Mouse (Mus musculus): ENCODE data around the gene Immp2l. TPM values are rescaled to one million over a fixed set of nuclear protein-coding genes. Genes with fewer than 3 reads are reported as not detected.

The Immp2l gene
- polyA plus RNA-seq, 1 experiment from 2014 or later: 6.3 TPM

DNA sequence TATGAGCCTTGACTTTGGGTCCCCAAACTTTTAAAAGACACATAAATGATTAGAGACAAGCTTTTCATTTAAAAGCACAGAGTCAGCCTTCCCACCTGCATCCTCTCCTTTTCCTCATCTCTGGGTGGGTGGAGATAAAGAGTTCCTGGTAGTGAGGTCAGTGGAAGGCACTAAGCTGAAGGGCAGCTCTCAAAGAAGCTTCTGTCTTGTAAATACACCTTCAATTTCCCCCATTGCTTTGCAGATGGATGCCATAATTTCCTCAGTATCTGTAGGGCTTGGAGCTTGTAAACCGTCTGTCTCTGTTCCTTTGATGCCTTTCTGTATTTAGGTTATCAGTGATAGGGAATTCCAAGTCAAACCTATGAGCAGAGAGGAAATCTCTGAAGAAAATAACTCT, 362.8 kb downstream of the Immp2l start:
- Histone ChIP-seq H3K27ac (ENCODE audit: low read depth, low read length) (no peak overlapping the region), H3K4me3 (ENCODE audit: low read depth, low read length) (no peak overlapping the region), H3K27me3 (replicated peaks; ENCODE audit: control insufficient read depth, insufficient read depth, low read length) (no peaks in the 10 kb centered on the region), H3K4me2 (ENCODE audit: low read length) (no peak overlapping the region), H3K9me3 (replicated peaks; ENCODE audit: control insufficient read depth, low read length) (no peaks in the 10 kb centered on the region), H3K36me3 (ENCODE audit: control insufficient read depth, insufficient read depth, low read length) (no peaks in the 10 kb centered on the region), H3K9ac (ENCODE audit: low read length) (no peak overlapping the region), H3K4me1 (ENCODE audit: control insufficient read depth, insufficient read depth, low read length) (no peaks in the 10 kb centered on the region)
- DNase-seq (ENCODE audit: low spot score) (no peak), ATAC-seq (no peak)
- WGBS: 91% methylated on average over 1 of the region's 1 CpGs

DNA sequence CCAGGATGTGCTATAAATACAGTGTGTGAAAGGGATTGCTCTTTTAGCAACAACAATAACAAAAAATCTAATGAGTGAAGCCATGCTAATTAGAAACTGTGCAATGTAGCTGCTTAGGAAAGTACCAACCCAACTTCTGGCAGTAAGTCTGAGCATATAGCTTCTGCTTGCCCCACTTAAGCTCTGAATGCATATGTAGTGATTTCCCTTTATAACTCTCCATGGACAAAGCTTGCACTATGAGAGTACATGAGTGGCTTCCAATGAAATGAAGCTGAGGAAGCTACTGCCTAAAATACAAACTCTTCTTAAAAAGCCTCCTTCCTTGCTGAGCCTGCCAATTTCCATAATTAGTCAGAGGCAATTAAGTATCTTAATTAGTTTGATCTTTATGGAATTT, 370.3 kb downstream of the Immp2l start:
- DNase-seq (ENCODE audit: low spot score) (peak; percentile 19), ATAC-seq (no peak)
- Histone ChIP-seq H3K4me3 (ENCODE audit: low read depth, low read length) (no peak overlapping the region), H3K27me3 (replicated peaks; ENCODE audit: control insufficient read depth, insufficient read depth, low read length) (no peaks in the 10 kb centered on the region), H3K4me1 (ENCODE audit: control insufficient read depth, insufficient read depth, low read length) (no peaks in the 10 kb centered on the region), H3K9me3 (replicated peaks; ENCODE audit: control insufficient read depth, low read length) (no peaks in the 10 kb centered on the region), H3K9ac (ENCODE audit: low read length) (no peak overlapping the region), H3K27ac (ENCODE audit: low read depth, low read length) (no peak overlapping the region), H3K36me3 (ENCODE audit: control insufficient read depth, insufficient read depth, low read length) (no peaks in the 10 kb centered on the region), H3K4me2 (ENCODE audit: low read length) (no peak overlapping the region)

GRCm38 (mm10) chr12:41401136-41401535, 377.2 kb downstream of the Immp2l start:
- no peak overlapping the region for H3K4me3 ChIP-seq (ENCODE audit: low read depth, low read length)
- H3K9ac ChIP-seq (ENCODE audit: low read length): no peak overlapping the region
- DNase-seq (ENCODE audit: low spot score): no peak
- no peaks in the 10 kb centered on the region for H3K4me1 ChIP-seq (ENCODE audit: control insufficient read depth, insufficient read depth, low read length)
- no peak overlapping the region for H3K4me2 ChIP-seq (ENCODE audit: low read length)
- no peak overlapping the region for H3K27ac ChIP-seq (ENCODE audit: low read depth, low read length)
- ATAC-seq: no peak
- no peaks in the 10 kb centered on the region for H3K36me3 ChIP-seq (ENCODE audit: control insufficient read depth, insufficient read depth, low read length)
- H3K27me3 ChIP-seq (replicated peaks; ENCODE audit: control insufficient read depth, insufficient read depth, low read length): no peaks in the 10 kb centered on the region
- no peaks in the 10 kb centered on the region for H3K9me3 ChIP-seq (replicated peaks; ENCODE audit: control insufficient read depth, low read length)
- WGBS: 96% methylated on average over 1 of the region's 1 CpGs

GRCm38 (mm10) chr12:41401923-41402322, 378.0 kb downstream of the Immp2l start:
- Histone ChIP-seq H3K9me3 (replicated peaks; ENCODE audit: control insufficient read depth, low read length) (no peaks in the 10 kb centered on the region), H3K27me3 (replicated peaks; ENCODE audit: control insufficient read depth, insufficient read depth, low read length) (no peaks in the 10 kb centered on the region), H3K36me3 (ENCODE audit: control insufficient read depth, insufficient read depth, low read length) (no peaks in the 10 kb centered on the region), H3K9ac (ENCODE audit: low read length) (no peak overlapping the region), H3K27ac (ENCODE audit: low read depth, low read length) (no peak overlapping the region), H3K4me3 (ENCODE audit: low read depth, low read length) (no peak overlapping the region), H3K4me2 (ENCODE audit: low read length) (no peak overlapping the region), H3K4me1 (ENCODE audit: control insufficient read depth, insufficient read depth, low read length) (no peaks in the 10 kb centered on the region)
- DNase-seq (ENCODE audit: low spot score) (no peak), ATAC-seq (no peak)
- WGBS: 66% methylated on average over 3 of the region's 3 CpGs

GRCm38 (mm10) chr12:41409431-41409830, 385.5 kb downstream of the Immp2l start:
- Histone ChIP-seq H3K9ac (ENCODE audit: low read length) (no peak overlapping the region), H3K4me3 (ENCODE audit: low read depth, low read length) (no peak overlapping the region), H3K4me1 (ENCODE audit: control insufficient read depth, insufficient read depth, low read length) (no peaks in the 10 kb centered on the region), H3K9me3 (replicated peaks; ENCODE audit: control insufficient read depth, low read length) (no peaks in the 10 kb centered on the region), H3K27ac (ENCODE audit: low read depth, low read length) (no peak overlapping the region), H3K27me3 (replicated peaks; ENCODE audit: control insufficient read depth, insufficient read depth, low read length) (no peaks in the 10 kb centered on the region), H3K36me3 (ENCODE audit: control insufficient read depth, insufficient read depth, low read length) (no peaks in the 10 kb centered on the region), H3K4me2 (ENCODE audit: low read length) (no peak overlapping the region)
- no peak for ATAC-seq
- 37% methylated on average over 3 of the region's 3 CpGs for WGBS
- DNase-seq (ENCODE audit: low spot score): no peak

GRCm38 (mm10) chr12:41416635-41417034, 392.7 kb downstream of the Immp2l start:
- no peak overlapping the region for H3K4me3 ChIP-seq (ENCODE audit: low read depth, low read length)
- H3K9ac ChIP-seq (ENCODE audit: low read length): no peak overlapping the region
- DNase-seq (ENCODE audit: low spot score): no peak
- H3K27ac ChIP-seq (ENCODE audit: low read depth, low read length): no peak overlapping the region
- H3K4me2 ChIP-seq (ENCODE audit: low read length): no peak overlapping the region
- no peaks in the 10 kb centered on the region for H3K27me3 ChIP-seq (replicated peaks; ENCODE audit: control insufficient read depth, insufficient read depth, low read length)
- H3K4me1 ChIP-seq (ENCODE audit: control insufficient read depth, insufficient read depth, low read length): no peaks in the 10 kb centered on the region
- ATAC-seq: no peak
- H3K36me3 ChIP-seq (ENCODE audit: control insufficient read depth, insufficient read depth, low read length): no peaks in the 10 kb centered on the region
- no peaks in the 10 kb centered on the region for H3K9me3 ChIP-seq (replicated peaks; ENCODE audit: control insufficient read depth, low read length)

DNA sequence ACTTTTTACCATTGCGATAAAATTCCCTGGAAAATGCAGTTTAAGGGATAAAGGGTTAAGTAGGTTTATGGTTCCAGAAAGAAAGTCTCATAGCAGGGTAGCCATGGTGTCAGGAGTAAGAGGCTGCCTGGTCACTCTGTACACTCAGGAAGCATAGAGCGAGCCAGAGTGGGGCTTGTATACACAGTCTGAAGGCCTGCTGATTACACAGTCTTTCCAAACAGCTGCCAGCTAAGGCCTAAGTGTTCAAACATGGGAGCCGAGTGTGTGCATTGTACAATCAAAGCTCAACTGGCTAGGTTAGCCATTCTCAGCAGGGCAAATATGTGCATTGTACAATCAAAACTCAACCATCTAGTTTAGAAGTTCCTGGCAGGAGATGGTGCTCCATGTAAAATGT, 393.2 kb downstream of the Immp2l start:
- DNase-seq (ENCODE audit: low spot score) (no peak), ATAC-seq (no peak)
- Histone ChIP-seq H3K4me2 (ENCODE audit: low read length) (no peak overlapping the region), H3K27ac (ENCODE audit: low read depth, low read length) (no peak overlapping the region), H3K9me3 (replicated peaks; ENCODE audit: control insufficient read depth, low read length) (no peaks in the 10 kb centered on the region), H3K36me3 (ENCODE audit: control insufficient read depth, insufficient read depth, low read length) (no peaks in the 10 kb centered on the region), H3K9ac (ENCODE audit: low read length) (no peak overlapping the region), H3K27me3 (replicated peaks; ENCODE audit: control insufficient read depth, insufficient read depth, low read length) (no peaks in the 10 kb centered on the region), H3K4me3 (ENCODE audit: low read depth, low read length) (no peak overlapping the region), H3K4me1 (ENCODE audit: control insufficient read depth, insufficient read depth, low read length) (no peaks in the 10 kb centered on the region)
- WGBS: 68% methylated on average over 3 of the region's 3 CpGs

DNA sequence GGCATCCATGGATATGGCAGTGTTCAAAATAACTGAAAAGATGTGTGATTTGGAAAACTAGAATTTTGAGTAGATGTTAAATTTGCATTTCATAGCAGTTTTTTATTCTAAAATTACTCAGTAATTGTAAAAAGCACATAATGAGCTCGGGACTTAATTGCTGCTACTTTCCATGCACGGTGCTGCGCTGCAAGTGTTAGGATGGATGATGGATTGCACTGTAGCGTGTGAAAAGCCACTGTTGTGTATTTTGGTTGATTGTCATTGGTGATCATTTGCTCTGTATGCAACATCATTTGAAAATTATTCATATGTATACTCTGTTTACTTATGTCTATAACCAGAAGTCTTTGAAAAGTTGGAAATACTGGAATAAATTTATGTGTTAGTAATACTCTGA, 394.1 kb downstream of the Immp2l start:
- H3K27ac ChIP-seq (ENCODE audit: low read depth, low read length): no peak overlapping the region
- no peak overlapping the region for H3K9ac ChIP-seq (ENCODE audit: low read length)
- H3K4me1 ChIP-seq (ENCODE audit: control insufficient read depth, insufficient read depth, low read length): no peaks in the 10 kb centered on the region
- H3K4me2 ChIP-seq (ENCODE audit: low read length): no peak overlapping the region
- no peaks in the 10 kb centered on the region for H3K9me3 ChIP-seq (replicated peaks; ENCODE audit: control insufficient read depth, low read length)
- H3K27me3 ChIP-seq (replicated peaks; ENCODE audit: control insufficient read depth, insufficient read depth, low read length): no peaks in the 10 kb centered on the region
- no peak overlapping the region for H3K4me3 ChIP-seq (ENCODE audit: low read depth, low read length)
- no peaks in the 10 kb centered on the region for H3K36me3 ChIP-seq (ENCODE audit: control insufficient read depth, insufficient read depth, low read length)
- ATAC-seq (0 out of 2 replicates have a peak, but pooled peaks have one; percentile 44), DNase-seq (ENCODE audit: low spot score) (no peak)
- 45% methylated on average over 4 of the region's 4 CpGs for WGBS

DNA sequence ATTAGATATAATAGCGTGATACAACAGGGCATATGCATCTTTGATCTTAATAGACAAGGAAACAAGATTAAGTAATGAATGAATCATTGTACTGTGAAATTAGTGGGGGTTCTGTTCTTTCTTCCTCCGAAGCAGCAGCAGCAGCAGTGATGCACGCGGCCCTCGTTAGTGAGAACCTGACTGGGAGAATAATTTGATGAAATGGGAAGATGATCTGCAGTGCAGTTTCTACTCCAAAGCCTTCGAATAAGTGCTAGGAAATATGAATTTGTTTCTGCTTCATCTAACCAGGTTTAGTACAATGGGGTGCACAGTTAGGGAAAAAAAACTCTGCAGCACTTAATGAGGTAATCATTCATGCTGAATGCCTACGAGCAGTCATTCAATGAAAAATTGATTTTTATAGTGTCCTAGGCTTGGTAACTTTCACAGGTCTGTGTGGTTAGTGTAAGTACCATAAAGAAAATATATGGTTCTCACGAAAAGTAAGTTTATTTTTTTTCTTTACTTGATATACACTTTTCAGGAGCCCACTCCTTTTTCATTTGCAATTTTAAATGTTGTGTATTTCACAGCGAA, 401.3 kb downstream of the Immp2l start:
- peak; percentile 36 for DNase-seq (ENCODE audit: low spot score)
- H3K4me2 ChIP-seq (ENCODE audit: low read length): no peak overlapping the region
- no peaks in the 10 kb centered on the region for H3K27me3 ChIP-seq (replicated peaks; ENCODE audit: control insufficient read depth, insufficient read depth, low read length)
- no peak overlapping the region for H3K4me3 ChIP-seq (ENCODE audit: low read depth, low read length)
- 22% methylated on average over 9 of the region's 9 CpGs for WGBS
- 0 out of 2 replicates have a peak, but pooled peaks cover 3% of the 10 kb centered on the region for H3K4me1 ChIP-seq (ENCODE audit: control insufficient read depth, insufficient read depth, low read length)
- H3K36me3 ChIP-seq (ENCODE audit: control insufficient read depth, insufficient read depth, low read length): no peaks in the 10 kb centered on the region
- no peaks in the 10 kb centered on the region for H3K9me3 ChIP-seq (replicated peaks; ENCODE audit: control insufficient read depth, low read length)
- H3K9ac ChIP-seq (ENCODE audit: low read length): no peak overlapping the region
- peak; percentile 55; the same call in 1 of the 2 replicates for ATAC-seq
- H3K27ac ChIP-seq (ENCODE audit: low read depth, low read length): no peak overlapping the region

All from forebrain, embryonic 14.5 days (tissue).